14 mouse cellular contexts compared by ENCODE assay signal in the genomic region with DNA sequence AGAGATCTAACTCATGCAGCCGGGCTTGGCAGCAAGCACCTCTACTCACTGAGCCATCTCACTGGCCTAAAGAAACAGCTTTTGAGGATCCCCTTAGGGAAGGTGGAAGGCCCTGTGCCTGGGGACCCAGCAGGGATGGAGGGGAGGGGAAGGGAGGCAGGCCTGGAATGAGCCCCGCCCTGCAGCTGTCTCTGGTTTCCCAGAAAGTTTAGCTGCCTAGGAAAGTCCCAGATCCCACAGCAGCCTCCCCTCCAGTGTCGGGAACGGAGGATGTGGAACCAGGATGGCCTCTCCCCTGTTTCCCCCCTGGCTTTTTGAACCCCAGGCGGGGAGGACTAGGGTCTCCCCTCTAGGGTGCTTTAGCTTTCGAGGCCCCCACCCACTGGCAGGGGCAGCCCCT. TPM values are rescaled to one million over a fixed set of nuclear protein-coding genes. Genes with fewer than 3 reads are reported as not detected.
DNase-seq lines count a peak whose midpoint lies in the region; ATAC-seq lines count a peak whose summit lies in the region.
"Had no signal": no experiment of that assay in that cellular context is flagged by ENCODE, and none has a peak within 500 bp of the region (broad histone marks: within the 10 kb centered on the region; RNA-seq: fewer than 3 reads in every experiment).

No protein-coding gene starts in this region.

- H3K9ac ChIP-seq in heart, embryonic 12.5 days: peak overlapping the region; percentile 14; the same call in 1 of the 2 replicates
- H3K9ac ChIP-seq: hindbrain, embryonic 15.5 days had no signal

- no peak overlapping the region for H3K4me3 ChIP-seq in heart, embryonic 12.5 days
- H3K4me3 ChIP-seq: hindbrain, embryonic 15.5 days had no signal

- peaks cover 12% of the 10 kb centered on the region for H3K27me3 ChIP-seq in heart, embryonic 12.5 days (replicated peaks)

- H3K36me3 ChIP-seq in heart, embryonic 12.5 days: no peaks in the 10 kb centered on the region
- H3K36me3 ChIP-seq: hindbrain, embryonic 15.5 days had no signal

- H3K27ac ChIP-seq in heart, embryonic 12.5 days (ENCODE audit: poor library complexity, severe bottlenecking): no peak overlapping the region
- H3K27ac ChIP-seq: hindbrain, embryonic 15.5 days had no signal

- 38% methylated on average over 6 of the region's 6 CpGs for WGBS in heart, embryonic 12.5 days

- 0 out of 2 replicates have a peak, but pooled peaks cover 6% of the 10 kb centered on the region for H3K9me3 ChIP-seq in heart, embryonic 12.5 days (replicated peaks)
- H3K9me3 ChIP-seq: hindbrain, embryonic 15.5 days had no signal

- no peak for ATAC-seq in heart, embryonic 12.5 days (ENCODE audit: insufficient number of reproducible peaks, low FRiP score)
- no peak for ATAC-seq in cerebellum, adult (ENCODE audit: insufficient number of reproducible peaks, low FRiP score, low TSS enrichment)
- ATAC-seq in monocyte, adult 5-6 weeks (replicated peaks; ENCODE audit: insufficient number of reproducible peaks, low FRiP score, low TSS enrichment, poor library complexity, severe bottlenecking): no peak

- DNase-seq in heart, adult 8-10 months (ENCODE audit: low spot score): no peak
- peak; percentile 58 for DNase-seq in 3134 (ENCODE audit: extremely low read depth, insufficient read length, low spot score)
- peak; percentile 84 for DNase-seq in NIH3T3 (ENCODE audit: low read depth)
- DNase-seq in heart, postnatal 4 days: peak; percentile 26
- no peak for DNase-seq in T-cell, adult 2 months (ENCODE audit: low spot score)
- DNase-seq: adrenal gland, postnatal 14 days had no signal

- H3K4me1 ChIP-seq in heart, embryonic 12.5 days (replicated peaks): peaks cover 27% of the 10 kb centered on the region

- no peak overlapping the region for H3K4me2 ChIP-seq in heart, embryonic 12.5 days
- H3K4me2 ChIP-seq: hindbrain, embryonic 15.5 days had no signal

RNA-seq across cellular contexts. Expression of a gene that starts 4.2 kb away (rescaled TPM):
- 1.4 and 1.7 TPM in 2 replicates for polyA plus RNA-seq in heart, embryonic 12.5 days (2016; fragmentation: Nextera tagmentation; extraction: Ambion mirVana)
- total RNA-seq in heart, adult 8-10 months (2022): 1 to 10 TPM; 2.1 to 4.4 (median 3.5) TPM
- 1 to 10 TPM; 4.0 TPM for total RNA-seq in heart, postnatal 4 days (2021)
- total RNA-seq in monocyte, adult 5-6 weeks (2017): 13.7 to 16.6 TPM (median 13.9 TPM) in 3 replicates

RNA-seq across cellular contexts. Expression of a gene that starts 25.0 kb away (rescaled TPM):
- polyA plus RNA-seq in heart, embryonic 12.5 days (2016; fragmentation: Nextera tagmentation; extraction: Ambion mirVana): not detected in 2 replicates
- not detected for total RNA-seq in heart, adult 8-10 months (2022)
- not detected for total RNA-seq in heart, postnatal 4 days (2021)
- not detected in 3 replicates for total RNA-seq in monocyte, adult 5-6 weeks (2017)
- total RNA-seq: liver, adult 2 months had no signal
- polyA plus RNA-seq: heart, embryonic 14.5 days had no signal

RNA-seq across cellular contexts. Expression of a gene that starts 30.1 kb away (rescaled TPM):
- 0.27 TPM in 1 of 2 replicates, not detected in the other for polyA plus RNA-seq in heart, embryonic 12.5 days (2016; fragmentation: Nextera tagmentation; extraction: Ambion mirVana)
- under 1 TPM in 2 of 4 experiments, not detected in 2; 0.37 to 0.76 TPM for total RNA-seq in heart, adult 8-10 months (2022)
- total RNA-seq in heart, postnatal 4 days (2021): not detected
- not detected in 3 replicates for total RNA-seq in monocyte, adult 5-6 weeks (2017)
- total RNA-seq: layer of hippocampus, adult 18-20 months had no signal
- polyA plus RNA-seq: heart, embryonic 14.5 days; hindbrain, embryonic 15.5 days had no signal

RNA-seq across cellular contexts. Expression of a gene that starts 34.3 kb away (rescaled TPM):
- not detected in 2 replicates for polyA plus RNA-seq in heart, embryonic 12.5 days (2016; fragmentation: Nextera tagmentation; extraction: Ambion mirVana)
- under 1 TPM in 1 of 4 experiments, not detected in 3; 0.27 TPM for total RNA-seq in heart, adult 8-10 months (2022)
- under 1 TPM in 1 of 2 experiments, not detected in 1; 0.38 TPM for total RNA-seq in heart, postnatal 4 days (2021)
- total RNA-seq in monocyte, adult 5-6 weeks (2017): 0.39 TPM in 1 of 3 replicates, not detected in the others
- total RNA-seq: layer of hippocampus, adult 18-20 months had no signal
- polyA plus RNA-seq: heart, embryonic 14.5 days; lung, embryonic 16.5 days had no signal

RNA-seq across cellular contexts. Expression of a gene that starts 55.9 kb away (rescaled TPM):
- polyA plus RNA-seq in heart, embryonic 12.5 days (2016; fragmentation: Nextera tagmentation; extraction: Ambion mirVana): 232 and 245 TPM in 2 replicates
- total RNA-seq in heart, adult 8-10 months (2022): 100 to 1,000 TPM; 185 to 199 (median 197) TPM
- total RNA-seq in heart, postnatal 4 days (2021): 100 to 1,000 TPM; 263 to 285 TPM
- not detected in 3 replicates for total RNA-seq in monocyte, adult 5-6 weeks (2017)

Comparison
In these comparisons a context has a peak if more than half of its experiments do, and no peak if none do; other contexts are left out.
1. DNase-seq: peak in 3134 (single experiment), NIH3T3 (single experiment) and heart, postnatal 4 days (single experiment); none in heart, adult 8-10 months (single experiment) and T-cell, adult 2 months (single experiment).